Mouse (Mus musculus) spleen, postnatal 10 days (tissue): ENCODE data around the gene H3f3a.
"Not testable (repeated sequence)": the region's sequence is repeated elsewhere in the genome, so short reads cannot be mapped to it uniquely, and the experiment has no call there.

Source experiments
- DNase-seq, 2 experiments: peaks; one replicate each; pipeline ENCODE4 v3.0.0; 2021 to 2022; ENCODE audit warnings: low spot score in 2 of 2

Gene H3f3a

DNA sequence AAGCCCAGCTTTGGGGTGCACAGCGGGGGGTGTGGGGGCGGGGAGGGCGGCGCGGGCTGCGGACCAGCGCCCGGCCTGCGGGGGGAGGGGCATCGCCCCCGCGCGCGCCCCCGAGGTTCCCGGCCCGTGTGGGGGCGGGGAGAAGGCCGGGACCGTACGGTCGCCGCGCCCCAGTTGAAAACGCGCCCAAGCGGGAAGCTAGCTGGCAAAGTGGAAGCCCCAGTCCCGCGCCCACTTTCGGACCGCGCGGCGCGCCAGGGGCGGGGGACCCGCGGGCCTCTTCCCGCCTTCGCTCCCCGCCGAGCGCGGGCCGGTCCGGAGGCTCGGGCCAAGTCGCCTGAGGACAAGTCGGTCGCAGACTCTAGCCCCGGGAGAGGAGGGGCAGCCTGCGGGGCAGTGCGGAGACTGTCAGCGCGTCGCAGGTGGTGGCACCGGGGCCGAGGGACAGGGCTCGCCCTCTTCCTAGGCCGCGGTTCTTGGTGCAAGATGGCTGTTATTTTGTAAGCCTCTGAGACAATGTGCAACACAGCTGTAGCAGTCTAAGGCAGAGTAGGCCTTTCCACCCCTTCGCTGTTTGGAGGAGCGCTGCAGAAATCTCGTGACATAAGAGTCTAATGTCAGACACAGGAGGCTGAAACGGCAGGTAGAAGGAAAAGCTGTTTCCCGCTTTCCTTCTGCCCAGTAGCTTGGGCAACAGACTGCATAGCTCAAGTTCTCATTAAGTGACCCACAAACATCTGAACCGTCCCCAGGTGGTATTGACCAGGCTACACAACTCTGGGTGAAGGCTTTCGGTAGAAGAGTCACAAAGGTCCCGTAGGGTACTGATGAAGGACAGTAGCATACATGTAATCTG is at the start of gene H3f3a:
H3f3a (minus strand) TSS at position 59 of the 856 bp plus-strand sequence.
- peak; percentile 92 to 94 for DNase-seq

DNA sequence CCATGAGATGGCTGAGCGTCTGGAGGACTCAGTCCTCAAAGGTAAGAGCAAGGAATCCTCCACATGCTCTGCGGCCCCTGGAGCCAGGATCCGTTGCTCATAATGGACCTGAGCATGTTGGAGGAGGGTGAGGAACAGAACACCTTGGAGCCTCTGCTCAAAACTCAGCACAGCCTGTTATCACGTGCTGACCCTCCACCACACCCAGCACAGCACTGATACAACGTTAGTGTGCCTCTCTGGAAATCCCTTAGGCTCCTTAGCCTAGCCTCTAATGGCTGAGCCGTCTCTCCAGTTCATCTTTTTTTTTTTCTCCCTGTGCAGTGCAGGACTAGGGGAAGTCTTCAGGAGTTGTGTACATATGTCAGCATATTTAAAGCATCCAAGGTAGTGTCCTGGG is 46.3 kb upstream of the H3f3a start:
- DNase-seq, result no peak

DNA sequence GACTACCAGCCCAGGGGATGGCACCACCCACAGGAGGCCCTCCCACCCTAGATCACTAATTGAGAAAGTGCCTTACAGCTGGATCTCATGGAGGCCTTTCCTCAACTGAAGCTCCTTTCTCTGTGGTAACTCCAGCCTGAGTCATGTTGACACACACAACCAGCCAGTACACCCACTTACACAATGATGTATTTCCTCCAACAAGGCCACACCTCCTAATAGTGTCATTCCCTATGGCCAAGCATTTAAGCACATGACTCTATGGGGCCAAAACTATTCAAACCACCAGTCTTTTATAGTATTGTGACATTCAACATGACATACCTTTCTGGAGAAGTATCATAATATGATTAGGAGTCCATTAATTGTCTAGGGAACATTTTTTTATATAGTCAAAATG is 45.0 kb upstream of the H3f3a start:
- no peak for DNase-seq

DNA sequence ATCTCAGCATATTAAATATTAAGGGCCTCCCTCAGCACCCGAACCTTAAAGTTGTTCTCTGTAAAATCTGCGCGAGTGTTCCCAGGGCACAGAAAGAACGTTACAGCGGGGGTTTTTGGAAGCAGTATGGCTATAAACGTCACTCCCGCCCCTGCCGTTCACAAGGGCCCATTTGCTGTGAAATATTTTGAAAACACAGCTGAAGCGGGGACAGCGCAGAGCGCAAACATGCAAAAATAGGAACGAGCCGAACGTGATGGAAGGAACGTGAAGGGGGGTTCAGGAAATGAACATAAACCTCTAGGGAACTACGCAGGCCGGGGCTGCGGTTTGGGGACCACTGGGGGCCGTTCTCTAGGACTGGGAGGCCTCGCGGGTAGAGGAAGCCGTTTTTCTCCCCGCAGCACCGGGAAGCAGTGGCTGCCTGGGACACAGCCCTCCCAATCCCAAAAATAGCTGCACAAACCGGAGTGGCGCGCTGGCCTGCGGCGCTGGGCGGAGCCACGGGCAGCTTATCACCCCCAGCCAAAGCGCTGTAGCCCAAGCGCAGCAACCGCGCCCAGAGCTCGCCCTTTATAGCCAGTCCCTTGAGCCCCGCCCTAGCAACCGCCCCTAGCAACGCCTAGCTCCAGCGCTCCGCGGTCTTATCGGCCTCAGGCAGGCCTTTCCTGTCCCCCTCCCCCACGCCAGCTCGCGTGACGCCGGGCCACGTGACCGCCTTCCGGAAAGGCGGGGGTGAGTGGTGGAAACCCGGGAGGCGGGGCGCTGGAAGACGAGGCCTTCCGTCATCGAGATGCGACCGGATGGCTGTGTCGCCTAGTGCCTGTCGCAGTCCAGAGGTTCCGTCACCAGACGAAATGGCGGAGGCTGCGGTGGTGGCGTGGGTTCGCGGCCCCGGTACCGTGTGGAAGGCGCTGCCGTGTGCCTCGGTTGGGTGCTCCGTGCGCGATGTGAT is 36.9 kb upstream of the H3f3a start, which contains the start of gene Sde2:
Sde2 (plus strand) TSS at position 812 of the 955 bp plus-strand sequence.
- peak; percentile 100 for DNase-seq

DNA sequence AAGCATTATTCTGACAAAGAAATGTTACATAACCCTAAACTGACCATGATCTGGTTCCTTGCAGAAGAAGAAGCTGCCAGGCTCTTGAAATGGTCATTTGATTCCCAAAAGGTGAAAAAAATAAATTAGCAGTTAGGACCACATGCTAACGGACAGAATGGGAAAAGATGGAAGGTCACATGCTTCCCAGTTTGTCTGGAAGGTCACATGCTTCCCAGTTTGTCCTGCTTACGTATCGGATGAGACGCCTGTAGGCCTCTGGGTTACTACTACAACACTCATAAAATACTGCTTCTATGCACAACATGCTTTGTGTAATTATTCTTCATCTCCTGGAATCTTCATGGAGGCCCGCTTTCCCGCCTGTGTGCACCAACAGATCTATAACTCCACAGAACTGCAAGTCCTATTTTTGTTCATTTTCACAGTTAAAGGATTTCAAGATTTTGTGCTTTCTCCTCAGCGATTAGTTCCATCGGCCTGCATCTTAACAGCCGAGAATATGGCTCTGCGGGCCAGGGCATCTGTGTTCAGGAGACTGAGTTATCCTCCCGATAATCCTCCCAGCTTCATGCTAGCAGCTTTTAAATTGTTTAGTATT is 36.1 kb upstream of the H3f3a start:
- no peak for DNase-seq

DNA sequence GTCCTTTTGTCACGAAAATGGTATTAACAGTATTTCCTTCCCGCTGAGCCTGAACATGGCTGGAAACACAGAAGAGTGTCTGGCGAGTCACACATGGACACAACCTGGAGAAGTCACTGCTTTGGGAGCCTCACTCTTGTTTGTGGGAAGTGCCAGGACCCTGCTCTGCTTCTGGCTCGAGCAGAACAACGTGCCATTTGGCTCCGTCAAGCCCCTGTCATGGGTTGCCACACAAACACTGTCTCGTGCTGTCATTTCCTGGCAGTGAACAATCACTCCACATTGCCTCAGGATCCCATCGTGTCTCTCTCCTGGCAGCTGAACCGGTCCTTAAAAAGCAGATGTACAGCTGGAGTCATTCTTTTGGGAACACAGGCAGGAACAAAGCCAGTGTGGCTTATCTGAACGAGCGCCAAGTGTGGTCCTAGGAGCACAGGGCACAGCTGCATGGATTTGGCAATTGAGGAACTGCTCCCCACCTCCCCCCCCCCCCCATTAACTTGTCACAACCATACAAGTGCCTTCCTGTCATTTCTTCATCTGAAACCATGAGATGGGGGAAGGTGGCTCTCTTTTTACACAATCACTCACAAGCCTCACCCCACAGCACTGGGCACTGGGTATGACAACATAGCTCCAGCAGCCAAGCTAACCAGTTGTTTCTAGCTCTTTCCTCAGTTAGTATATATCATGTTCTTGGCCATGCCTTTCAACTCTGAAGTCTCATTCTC is 34.9 kb upstream of the H3f3a start:
- DNase-seq, result peak; percentile 66 to 79

DNA sequence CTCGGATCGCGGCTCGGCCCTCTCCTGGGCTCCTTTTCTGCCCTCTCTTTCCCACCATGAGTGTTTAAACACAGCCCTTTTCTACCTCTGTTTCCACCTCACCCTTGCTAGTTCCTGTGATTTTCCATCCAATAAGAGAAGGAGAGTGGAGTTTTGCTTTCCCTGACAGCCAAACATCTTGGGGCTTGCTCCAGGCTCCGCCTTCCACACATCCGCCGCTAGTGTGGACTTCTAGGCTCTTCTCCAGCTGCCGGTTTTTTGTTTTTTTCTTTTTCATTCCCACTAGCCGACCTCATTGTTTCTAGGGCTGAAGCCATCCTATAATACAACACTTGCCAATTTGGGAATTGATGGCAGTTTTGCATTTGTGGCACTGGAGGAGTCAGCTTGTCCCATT is 34.4 kb upstream of the H3f3a start:
- DNase-seq, result peak; percentile 66 to 73

DNA sequence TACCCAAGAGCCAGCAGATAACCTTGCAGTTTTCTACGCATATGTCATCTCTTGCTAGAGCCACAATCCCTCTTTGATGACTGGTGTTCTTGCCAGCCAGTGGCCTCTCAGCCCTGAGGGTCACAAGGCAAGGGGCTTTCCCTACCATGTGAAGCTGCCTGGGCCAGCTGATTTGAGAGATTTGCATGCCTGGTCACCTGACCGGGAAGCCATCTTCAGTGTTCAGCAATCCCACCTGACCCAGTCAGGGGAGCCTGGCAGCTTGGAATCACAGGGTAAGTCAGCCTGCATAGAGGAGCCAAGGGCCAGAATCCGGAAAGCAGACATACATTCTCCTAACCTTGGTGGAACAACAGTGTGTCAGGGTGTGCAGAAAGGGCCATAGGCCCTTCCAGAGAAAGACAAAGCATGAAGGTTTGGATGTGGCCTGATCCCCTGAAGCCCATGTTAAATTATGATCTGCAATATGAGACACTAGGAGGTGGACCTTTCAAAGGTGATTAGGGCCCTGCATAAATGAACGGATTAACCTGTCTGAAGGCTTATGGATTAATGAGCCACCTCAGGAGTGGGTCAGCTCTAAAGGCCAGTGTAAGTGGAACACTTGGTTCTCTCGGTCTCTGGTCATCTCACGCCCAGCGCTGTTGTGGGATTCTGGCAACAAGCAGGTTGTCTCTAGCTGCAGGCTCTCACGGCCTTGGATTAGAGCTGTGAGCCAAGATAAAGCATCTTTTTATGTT is 28.0 kb upstream of the H3f3a start:
- DNase-seq, result peak in 1 of 2 experiments; percentile 19

DNA sequence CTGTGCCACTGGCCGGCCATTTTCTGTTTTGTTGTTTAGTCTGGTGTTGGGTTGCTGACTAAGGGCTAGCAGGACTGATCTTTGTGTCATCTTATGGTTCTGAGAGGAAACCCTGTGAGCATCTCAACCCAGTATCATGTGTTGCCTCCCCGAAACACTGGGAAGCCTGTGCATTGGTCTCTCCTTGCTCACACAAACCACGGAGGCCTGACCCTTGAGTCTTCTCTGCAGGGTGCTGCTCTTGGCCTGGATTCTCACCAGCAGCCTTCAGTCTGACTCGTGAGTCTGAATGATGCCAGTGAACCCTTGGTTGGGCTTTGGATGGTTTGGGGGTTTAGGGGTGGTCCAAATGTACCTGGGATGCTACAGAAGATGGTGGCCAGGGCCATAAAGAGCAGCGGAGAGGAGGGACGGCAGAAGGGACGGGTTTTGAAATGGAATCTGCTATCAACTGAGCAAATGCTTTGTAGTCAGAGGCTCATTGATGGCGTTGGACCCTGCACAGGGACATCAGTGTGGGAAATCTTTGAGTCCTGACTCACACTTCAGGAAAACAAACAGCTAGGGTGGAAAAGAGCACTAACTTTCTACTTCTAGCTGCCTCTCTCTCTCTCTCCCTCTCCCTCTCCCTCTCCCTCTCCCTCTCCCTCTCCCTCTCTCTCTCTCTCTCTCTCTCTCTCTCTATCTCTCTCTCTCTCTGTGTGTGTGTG is 25.6 kb upstream of the H3f3a start:
- no peak for DNase-seq

DNA sequence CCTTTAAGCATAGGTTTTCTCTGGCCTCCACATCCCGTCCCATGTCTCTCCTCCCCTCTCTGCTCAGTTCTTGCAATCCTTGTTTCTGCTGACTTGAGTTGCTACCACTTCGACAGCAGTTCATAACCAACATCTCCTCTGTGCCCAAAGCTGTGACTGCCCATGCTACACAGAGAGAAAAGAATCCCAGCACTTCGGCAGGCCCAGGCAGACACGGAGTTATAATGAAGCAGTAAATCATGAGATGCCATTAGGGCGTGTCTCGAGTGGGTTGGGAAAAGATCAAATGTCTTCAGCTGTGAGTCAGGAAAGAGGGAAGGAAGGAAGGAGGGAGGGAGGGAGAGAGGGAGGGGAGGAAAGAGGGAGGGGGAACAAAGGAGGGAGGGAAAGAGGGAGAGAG is 24.3 kb upstream of the H3f3a start:
- no peak for DNase-seq

DNA sequence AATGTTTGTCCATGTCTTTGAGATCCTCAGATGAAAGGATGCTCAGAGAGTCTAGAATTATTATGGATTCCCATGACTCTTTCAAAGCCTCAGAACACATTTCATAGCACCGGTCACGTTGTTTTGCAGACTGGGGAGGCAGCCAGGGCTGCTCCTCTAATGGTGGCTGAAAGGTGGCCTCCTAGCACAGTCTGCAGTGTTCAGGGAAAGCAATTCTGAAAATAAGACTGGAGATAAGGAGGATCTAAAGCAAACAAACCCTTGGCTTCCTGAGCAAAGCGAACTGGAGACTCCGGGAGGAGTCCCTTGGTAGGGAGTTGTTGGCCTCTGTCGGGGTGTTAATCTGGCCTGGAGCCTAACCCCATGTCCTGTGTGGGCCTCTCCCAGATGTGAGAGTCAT is 23.4 kb upstream of the H3f3a start:
- DNase-seq, result peak in 1 of 2 experiments; percentile 9

DNA sequence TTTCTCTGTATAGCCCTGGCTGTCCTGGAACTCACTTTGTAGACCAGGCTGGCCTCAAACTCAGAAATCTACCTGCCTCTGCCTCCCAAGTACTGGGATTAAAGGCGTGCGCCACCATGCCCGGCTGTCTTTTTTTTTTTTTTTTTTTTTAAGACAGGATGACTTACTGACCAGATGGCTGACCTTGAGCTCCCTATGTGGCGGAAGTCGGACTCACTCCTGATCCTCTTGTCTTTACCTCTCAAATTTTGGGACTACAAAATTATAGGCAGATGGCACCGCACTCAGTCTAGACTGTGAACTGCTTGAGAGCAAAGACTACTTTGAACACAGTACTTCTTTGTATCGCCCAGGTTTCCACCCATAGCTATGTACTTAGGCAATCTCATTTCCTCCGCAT is 22.7 kb upstream of the H3f3a start:
- DNase-seq, result not testable (repeated sequence)

DNA sequence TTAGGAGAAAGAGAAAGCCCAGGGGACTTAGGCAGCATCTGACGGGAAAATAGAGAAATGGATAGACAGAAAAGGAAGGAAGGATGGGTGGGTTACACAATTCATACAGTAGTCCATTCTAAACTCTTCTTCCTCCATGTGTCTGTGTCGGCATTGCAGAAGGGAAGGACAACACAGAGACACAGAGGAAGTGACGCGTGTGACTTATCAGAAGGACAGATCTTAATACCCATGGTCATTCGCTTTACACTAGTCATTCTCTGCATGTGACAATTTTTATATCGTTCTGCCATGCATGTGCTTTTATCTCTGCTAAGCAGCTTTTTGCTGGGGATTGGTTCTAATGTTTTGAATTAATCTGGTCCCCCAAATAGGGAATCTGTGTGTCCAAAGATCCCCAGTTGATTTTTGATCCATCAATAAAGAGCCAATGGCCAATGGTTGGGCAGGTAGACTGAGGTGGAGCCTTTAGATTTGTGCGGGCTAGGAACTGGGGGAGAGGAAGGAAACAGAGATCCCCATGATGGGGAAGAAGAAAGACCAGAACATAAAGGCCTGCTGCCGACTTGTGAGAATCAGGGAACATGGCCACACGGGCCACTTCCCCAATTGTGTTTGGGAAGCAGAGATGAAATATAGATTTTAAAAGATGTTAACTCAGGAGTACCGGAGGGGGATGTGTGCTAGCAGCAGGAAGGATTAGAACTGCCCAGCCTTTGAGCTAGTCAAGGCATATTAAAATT is 21.7 kb upstream of the H3f3a start:
- DNase-seq, result peak in 1 of 2 experiments; percentile 10

DNA sequence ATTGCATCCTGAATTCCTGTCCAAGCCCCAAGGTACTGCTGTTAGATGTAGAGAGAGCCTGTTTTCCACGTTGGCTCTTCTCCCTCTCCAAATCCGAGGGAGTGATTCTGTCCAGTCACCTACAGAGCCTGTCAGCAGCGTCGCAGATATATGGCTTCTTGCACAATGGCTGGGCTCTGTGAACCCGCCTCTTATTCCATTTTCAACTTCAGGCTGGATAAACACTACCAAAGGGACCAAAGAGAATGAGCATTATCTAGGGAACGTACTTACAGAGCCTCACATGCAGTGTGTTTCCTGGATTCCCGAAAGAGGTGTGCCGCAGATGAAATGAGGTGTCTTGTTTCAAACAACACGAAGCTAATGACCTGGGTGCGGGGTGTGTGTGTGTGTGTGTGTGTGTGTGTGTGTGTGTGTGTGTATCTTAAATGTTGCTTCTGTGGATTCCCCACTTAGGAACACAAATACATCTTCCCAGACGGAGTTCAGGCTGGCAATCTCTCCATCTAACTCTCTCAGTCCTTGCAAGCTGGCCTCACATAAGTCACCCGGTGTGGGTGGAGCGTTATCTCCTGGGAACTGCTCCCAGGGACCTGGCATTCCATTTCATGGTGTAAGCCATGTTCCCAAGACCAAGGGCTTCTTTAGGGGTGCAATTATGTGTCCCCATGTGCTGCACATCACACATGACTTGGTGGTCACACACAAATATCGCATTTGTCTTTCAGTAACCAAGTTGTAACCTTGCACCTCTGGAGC is 17.0 kb upstream of the H3f3a start:
- no peak for DNase-seq

DNA sequence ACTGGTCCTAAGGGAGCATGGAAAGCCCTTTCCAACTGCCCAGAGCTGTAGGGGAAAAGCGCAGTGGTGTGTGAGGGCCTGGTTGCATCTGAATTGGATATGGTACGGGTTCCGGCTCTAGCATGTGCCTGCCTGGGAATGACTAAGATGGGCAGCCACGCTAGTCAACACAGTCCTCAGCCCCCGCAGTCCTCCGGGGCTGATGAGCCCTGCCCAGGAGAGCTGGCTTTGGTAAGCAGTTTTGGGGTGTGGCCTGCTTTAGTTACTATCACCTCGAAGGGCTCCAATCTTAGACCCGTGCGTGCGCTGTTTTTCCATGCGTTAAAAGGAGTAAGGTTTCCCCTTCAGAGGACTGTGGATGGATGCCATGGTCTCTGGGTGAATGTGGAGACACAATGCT is 16.4 kb upstream of the H3f3a start:
- peak in 1 of 2 experiments; percentile 63 for DNase-seq

DNA sequence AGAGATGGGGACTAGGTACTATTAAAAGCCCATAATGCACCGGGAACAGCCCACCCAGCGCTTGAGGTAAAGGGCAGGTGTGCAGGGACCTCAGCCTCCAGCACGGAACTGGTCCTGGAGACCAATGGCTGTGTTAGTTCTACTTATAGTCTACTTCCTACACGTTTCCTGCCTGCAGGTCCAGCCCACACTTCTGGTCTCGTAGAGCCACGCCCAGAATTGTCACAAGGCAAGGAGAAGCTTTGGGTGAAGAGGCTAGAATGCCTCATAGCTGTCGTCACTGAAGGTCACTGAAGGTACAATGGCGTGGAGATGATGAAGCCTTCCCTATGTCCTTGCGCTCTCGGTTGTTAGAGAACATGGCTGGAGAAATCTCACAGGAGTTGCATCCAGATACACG is 16.0 kb upstream of the H3f3a start:
- peak; percentile 41 to 66 for DNase-seq

DNA sequence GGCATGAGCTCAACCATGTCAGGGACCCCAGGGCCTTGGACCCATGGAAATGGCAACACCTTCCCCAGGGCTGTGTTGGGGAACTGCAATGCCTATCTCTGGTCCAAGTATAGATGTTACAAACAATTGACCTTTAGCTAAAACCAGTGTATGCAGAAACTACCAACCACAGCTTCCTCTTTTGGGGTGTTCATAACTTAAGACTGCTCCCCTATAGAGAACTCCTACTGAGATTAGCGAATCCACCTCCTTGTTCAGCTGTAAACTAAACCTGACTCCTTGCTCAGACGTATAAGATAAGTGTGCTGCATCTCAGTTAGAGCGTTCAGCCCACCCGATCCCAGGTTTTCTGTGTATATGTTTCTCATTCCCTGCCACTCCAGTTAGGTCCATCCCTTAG is 12.9 kb upstream of the H3f3a start:
- peak in 1 of 2 experiments; percentile 36 for DNase-seq

DNA sequence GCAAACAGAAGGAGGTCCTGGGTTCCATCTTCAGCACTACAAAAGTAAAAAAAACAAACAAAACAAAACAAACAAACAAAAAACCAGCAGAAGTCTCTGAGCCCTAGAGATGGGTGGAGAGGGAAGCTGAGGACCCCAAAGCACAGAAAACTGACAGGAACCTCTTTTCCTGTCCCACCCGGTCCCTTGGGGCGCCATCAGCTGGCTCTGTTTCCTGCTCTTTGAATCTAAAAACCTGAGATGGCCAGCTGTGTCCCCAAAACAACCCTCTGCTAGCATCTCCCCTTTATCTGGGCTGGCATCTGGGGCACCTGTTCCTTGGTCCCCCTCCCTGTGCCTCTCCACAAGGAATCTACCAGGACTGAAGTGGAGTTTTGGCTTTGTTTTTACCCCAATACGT is 11.0 kb upstream of the H3f3a start:
- peak in 1 of 2 experiments; percentile 79 for DNase-seq
